Mouse (Mus musculus) ES-E14 (cell line): ENCODE measurements around the gene Rprd2. TPM values are rescaled to one million over a fixed set of nuclear protein-coding genes. Genes with fewer than 3 reads are reported as not detected.

Source experiments
- DNase-seq: peaks from one replicate; pipeline ENCODE4 v3.0.0-alpha.2; 2013; ENCODE audit warnings: low read depth, low spot score
- H3K27ac ChIP-seq: 2 replicates; pipeline ENCODE4 v1.5.1; 2012; ENCODE audit warnings: low read depth, mild to moderate bottlenecking, low read length, moderate library complexity, mixed read lengths; ENCODE audit not compliant: poor library complexity, insufficient read depth, severe bottlenecking
- H3K36me3 ChIP-seq: 2 replicates; pipeline ENCODE4 v1.6.1; 2012; ENCODE audit warnings: mild to moderate bottlenecking, low read length, moderate library complexity, mixed read lengths; ENCODE audit not compliant: control insufficient read depth, poor library complexity, insufficient read depth, severe bottlenecking
- H3K4me1 ChIP-seq, 2 experiments: fragments of 150-350 bp in 1 of 2; sonication (generic) in 1 of 2; 2 replicates each; pipeline ENCODE4 v1.6.1; 2012; ENCODE audit warnings: low read length in 2 of 2, mild to moderate bottlenecking in 1 of 2, mixed read lengths in 1 of 2; ENCODE audit not compliant: control insufficient read depth in 2 of 2, insufficient read depth in 2 of 2, poor library complexity in 1 of 2
- H3K4me3 ChIP-seq, 2 experiments: fragments of 150-350 bp in 1 of 2; sonication (generic) in 1 of 2; 2 replicates each; pipeline ENCODE4 v1.5.1; 2012; ENCODE audit warnings: low read length in 2 of 2, low read depth in 1 of 2, mild to moderate bottlenecking in 1 of 2, mixed read lengths in 1 of 2; ENCODE audit not compliant: insufficient read depth in 1 of 2, poor library complexity in 1 of 2, severe bottlenecking in 1 of 2
- H3K9ac ChIP-seq: 2 replicates; pipeline ENCODE4 v1.6.1; 2012; ENCODE audit warnings: low read depth, mild to moderate bottlenecking, low read length, mixed read lengths; ENCODE audit not compliant: poor library complexity, insufficient read depth, severe bottlenecking
- H3K9me3 ChIP-seq: fragments of 150-350 bp; sonication (generic); 2 replicates; pipeline ENCODE4 v1.6.1; 2012; ENCODE audit warnings: low read depth, mild to moderate bottlenecking, low read length; ENCODE audit not compliant: control insufficient read depth, insufficient read depth
- CHD2 ChIP-seq: IDR thresholded peaks from 2 replicates; pipeline ENCODE4 v1.6.1; 2014; ENCODE audit warnings: mild to moderate bottlenecking, low read depth, low read length, inconsistent platforms
- HCFC1 ChIP-seq: IDR thresholded peaks from 2 replicates; pipeline ENCODE4 v1.6.1; 2012; ENCODE audit warnings: low read length, inconsistent platforms, borderline replicate concordance; ENCODE audit not compliant: insufficient read depth
- MAFK ChIP-seq: IDR thresholded peaks from 2 replicates; pipeline ENCODE4 v1.6.1; 2014; ENCODE audit warnings: mild to moderate bottlenecking, low read depth, low read length, inconsistent platforms; ENCODE audit not compliant: insufficient read depth
- ZC3H11A ChIP-seq: IDR thresholded peaks from 2 replicates; pipeline ENCODE4 v1.6.1; 2012; ENCODE audit warnings: low read depth, mild to moderate bottlenecking, inconsistent platforms, low read length, borderline replicate concordance
- ZNF384 ChIP-seq: IDR thresholded peaks from 2 replicates; pipeline ENCODE4 v1.6.1; 2012; ENCODE audit warnings: low read depth, low read length, inconsistent platforms
- in situ Hi-C, 2 experiments: fragments of 600-800 bp; cut with MboI; formaldehyde crosslinking; loops; one replicate each; pipeline ENCODE4 v1.15.1; 2025; ENCODE audit warnings: low sequenced_read_pairs in 2 of 2, inconsistent platforms in 1 of 2; ENCODE audit not compliant: unreplicated experiment in 2 of 2
- total RNA-seq: library from RNA; depleted of rRNA; stranded (reverse); fragments of 300-350 nt; gene quantifications from 2 replicates; pipeline ENCODE4 v1.2.3, GENCODE M21; 2012

The Rprd2 gene
- total RNA-seq, 1 experiment: 16.2 TPM

DNA sequence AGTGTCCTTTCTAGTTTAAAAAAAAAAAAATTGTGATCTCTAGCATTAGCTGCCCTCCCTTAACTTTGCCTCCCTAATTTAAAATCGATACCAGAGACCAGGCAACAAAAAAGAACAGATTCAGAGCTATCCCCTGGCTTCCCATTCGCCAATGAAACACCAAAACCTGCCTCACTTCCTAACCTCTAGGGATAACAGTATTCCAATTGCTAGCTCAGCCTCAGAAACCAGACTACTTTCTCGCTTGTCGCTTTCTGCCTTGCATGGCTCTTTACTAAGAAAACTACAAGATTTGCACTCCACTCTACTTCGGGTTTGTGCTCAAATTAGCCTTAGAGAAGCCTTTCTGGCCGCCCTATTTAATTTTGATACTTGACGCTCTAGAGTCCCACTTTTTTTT, 37.5 kb upstream of the Rprd2 start:
- DNase-seq: no peak
- peak overlapping the region; percentile 76 to 97 for H3K4me3 ChIP-seq
- peak overlapping the region; percentile 75 for H3K9ac ChIP-seq
- peak overlapping the region; percentile 14; the same call in 1 of the 2 replicates for H3K27ac ChIP-seq
- H3K36me3 ChIP-seq: peaks cover 15% of the 10 kb centered on the region
- TF ChIP-seq MAFK (no peak), ZNF384 (0 out of 2 replicates have a peak, but pooled peaks have one; percentile 0)
- peaks cover 0 to 5% of the 10 kb centered on the region in 2 experiments; a peak in 1 of 4 replicates for H3K4me1 ChIP-seq
- no peaks in the 10 kb centered on the region for H3K9me3 ChIP-seq
- in situ Hi-C loops: no loop called here

DNA sequence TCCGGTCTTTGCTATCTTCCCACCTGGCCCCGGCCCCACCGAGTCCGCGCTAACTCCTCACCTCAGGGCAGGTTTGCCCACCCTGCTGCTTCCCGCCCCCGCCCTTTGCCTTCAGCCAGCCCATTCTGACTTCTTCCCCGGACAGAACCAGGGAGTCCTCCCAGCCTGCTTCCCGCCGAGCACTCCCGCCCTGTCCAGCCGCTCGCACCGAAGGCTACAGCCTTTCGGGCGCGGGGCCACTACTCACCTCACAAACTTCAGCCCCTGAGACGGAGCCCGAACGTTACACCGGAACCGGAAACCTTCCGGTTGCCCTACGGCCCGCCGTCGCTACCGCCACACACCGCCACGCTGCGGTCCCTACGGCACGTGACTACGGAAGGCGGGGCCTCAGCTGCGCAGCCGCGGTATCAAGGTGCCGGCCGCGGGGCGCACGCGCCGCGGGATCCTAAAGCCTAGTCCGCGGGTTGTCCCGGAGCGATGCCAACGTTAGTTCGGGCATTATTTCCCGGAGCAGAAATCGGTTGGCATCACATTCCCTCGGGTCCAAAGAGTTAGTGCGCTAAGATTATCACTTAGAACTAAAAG, 36.9 kb upstream of the Rprd2 start, which contains the start of gene Prpf3:
Gene Prpf3 (minus strand): TSS at position 384 of the 588 bp plus-strand sequence.
- peaks cover 0 to 2% of the 10 kb centered on the region in 2 experiments; a peak in 1 of 4 replicates for H3K4me1 ChIP-seq

DNA sequence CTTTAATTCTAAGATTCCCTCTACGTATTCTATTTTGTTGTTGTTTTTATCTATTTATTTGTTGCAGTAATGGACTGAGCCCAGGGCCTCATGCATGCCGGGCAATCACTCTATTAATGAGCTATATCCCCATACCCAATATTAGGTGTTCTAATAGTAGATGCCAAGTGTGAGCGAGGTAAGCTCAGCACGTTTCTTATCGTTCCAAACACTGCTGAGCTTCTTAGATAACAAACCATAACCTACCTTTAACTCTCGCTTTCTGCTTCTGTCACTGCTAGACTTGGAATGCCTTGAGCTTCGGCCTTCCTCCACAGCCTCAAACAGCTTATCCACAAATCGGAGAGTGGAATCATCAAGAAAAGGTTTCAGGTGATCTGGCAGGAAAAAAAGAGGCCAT, 32.7 kb upstream of the Rprd2 start:
- Histone ChIP-seq H3K4me1 (no peaks in the 10 kb centered on the region), H3K4me3 (no peak overlapping the region)
- in situ Hi-C loops: no loop called here

More for the DNA sequence above, 36.9 kb upstream of the Rprd2 start, which contains the start of gene Prpf3:
- Histone ChIP-seq H3K27ac (peak within 1 kb of the TSS; percentile 68), H3K9me3 (no peaks in the 10 kb centered on the region), H3K4me3 (peak within 1 kb of the TSS; percentile 76 to 97), H3K9ac (peak within 1 kb of the TSS; percentile 87), H3K36me3 (peaks cover 17% of the 10 kb centered on the region)
- TF ChIP-seq ZNF384 (peak; percentile 72; the same call in 1 of the 2 replicates), HCFC1 (peak; percentile 82), MAFK (no peak)
- in situ Hi-C loops: no loop called here
- peak; percentile 78 for DNase-seq

DNA sequence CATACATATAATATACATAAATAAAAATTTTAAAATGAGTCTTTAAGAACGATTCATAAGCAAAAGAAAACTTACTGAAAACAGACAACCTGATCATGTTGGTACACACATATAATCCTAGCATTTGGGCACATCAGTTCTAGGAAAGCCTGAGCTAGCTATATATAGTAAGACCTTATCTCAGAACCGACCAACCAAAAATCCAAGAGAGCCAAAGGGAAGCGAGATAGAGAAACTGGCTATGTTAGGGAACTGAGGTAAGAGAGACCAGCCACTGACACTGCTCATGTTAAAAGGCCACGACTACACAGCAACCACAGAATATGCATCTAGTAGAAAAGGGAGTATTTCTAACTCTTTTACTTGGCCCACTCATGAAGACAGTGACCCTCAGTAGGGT, 31.9 kb upstream of the Rprd2 start:
- H3K9ac ChIP-seq: no peak overlapping the region
- no peak for DNase-seq
- peaks cover 46% of the 10 kb centered on the region for H3K36me3 ChIP-seq
- no peak overlapping the region for H3K4me3 ChIP-seq
- no peaks in the 10 kb centered on the region for H3K9me3 ChIP-seq
- TF ChIP-seq HCFC1: no peak
- TF ChIP-seq CHD2: no peak
- in situ Hi-C loops: no loop called here
- no peak overlapping the region for H3K27ac ChIP-seq
- H3K4me1 ChIP-seq: no peaks in the 10 kb centered on the region

More for the DNA sequence above, 32.7 kb upstream of the Rprd2 start:
- TF ChIP-seq HCFC1: no peak
- no peak for TF ChIP-seq MAFK
- no peak for TF ChIP-seq ZC3H11A
- no peak for TF ChIP-seq ZNF384
- TF ChIP-seq CHD2: no peak
- Histone ChIP-seq H3K36me3 (peaks cover 40% of the 10 kb centered on the region), H3K9me3 (no peaks in the 10 kb centered on the region), H3K27ac (no peak overlapping the region), H3K9ac (no peak overlapping the region)
- DNase-seq: no peak

DNA sequence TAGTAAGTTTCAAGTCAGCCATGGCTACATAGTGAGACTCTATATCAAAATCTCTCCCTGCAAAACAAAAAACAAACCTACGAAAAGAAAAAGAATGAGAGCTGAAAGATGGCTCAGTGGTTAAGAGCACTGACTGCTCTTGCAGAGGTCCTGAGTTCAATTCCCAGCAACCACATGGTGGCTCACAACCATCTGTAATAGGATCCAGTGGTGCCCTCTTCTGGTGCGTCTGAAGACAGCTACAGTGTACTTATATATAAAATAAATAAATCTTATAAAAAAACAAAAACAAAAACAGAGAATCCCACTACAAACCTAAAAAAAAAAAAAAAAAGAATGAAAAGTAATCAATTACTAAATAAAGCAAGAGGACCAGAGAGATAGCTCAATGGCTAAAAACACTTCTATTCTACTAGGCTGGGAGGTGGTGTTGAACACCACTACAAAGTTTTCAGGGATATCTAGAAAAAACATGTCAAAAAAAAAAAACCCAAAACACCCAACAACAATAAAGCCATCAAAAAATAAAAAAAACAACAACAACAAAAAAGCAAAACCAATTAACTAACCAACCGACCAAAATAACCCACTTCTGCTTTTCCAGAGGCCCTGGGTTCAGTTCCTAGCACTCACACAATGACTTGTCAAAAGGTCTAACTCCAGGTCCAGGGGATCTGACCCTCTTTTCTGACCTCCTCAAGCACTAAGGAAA, 24.0 kb upstream of the Rprd2 start:
- H3K36me3 ChIP-seq: peaks cover 35% of the 10 kb centered on the region
- no peak overlapping the region for H3K27ac ChIP-seq
- H3K9me3 ChIP-seq: no peaks in the 10 kb centered on the region
- in situ Hi-C loops: loop anchor here (25.0 kb wide), 1 partner anchor 505 kb away; no protein-coding TSS in a partner anchor
- H3K9ac ChIP-seq: no peak overlapping the region
- no peak for TF ChIP-seq HCFC1
- TF ChIP-seq ZC3H11A: no peak
- no peak for TF ChIP-seq MAFK
- TF ChIP-seq CHD2: no peak
- no peak for TF ChIP-seq ZNF384
- H3K4me1 ChIP-seq: no peaks in the 10 kb centered on the region
- no peak overlapping the region for H3K4me3 ChIP-seq
- no peak for DNase-seq
